Mouse (Mus musculus): ENCODE data around the gene Enpep. TPM values are rescaled to one million over a fixed set of nuclear protein-coding genes. Genes with fewer than 3 reads are reported as not detected.

Enpep gene
- total and polyA plus RNA-seq, 3 experiments, result 0.10 TPM; not detected in 2

DNA sequence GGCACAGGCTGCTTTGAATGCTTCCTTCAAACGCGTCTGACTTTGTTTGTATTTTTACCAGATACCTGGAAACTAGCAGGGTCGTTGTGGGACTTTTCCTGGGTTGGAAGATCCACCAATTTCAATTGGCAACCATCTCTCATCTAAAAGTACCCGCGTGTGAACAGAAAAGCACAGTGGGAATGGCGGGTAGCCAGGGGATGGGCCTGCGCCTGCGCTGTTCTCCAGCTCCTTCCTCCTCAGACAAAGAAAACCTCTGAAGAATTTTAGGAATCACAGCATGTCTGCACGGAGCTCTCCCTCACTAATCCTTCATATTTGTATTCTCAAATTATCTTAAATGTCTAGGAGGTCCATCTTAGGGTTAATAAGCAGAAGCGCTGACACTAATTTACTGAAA lies 78.3 kb downstream of the Enpep start:
- in situ Hi-C loops (cut with MboI; ENCODE audit: low pct_ligation_motif_present, low pct_unique_long_range_greater_than_20kb, low sequenced_read_pairs), result no loop called here
- TF ChIP-seq USF2 (conservative IDR thresholded peaks at IDR 0.05; ENCODE audit: low read depth, low read length) (no peak), EP300 (IDR thresholded peaks at IDR 0.05; ENCODE audit: low read length) (no peak), POLR2A (IDR thresholded peaks at IDR 0.05; ENCODE audit: low read depth, low read length) (no peak), MAX (IDR thresholded peaks at IDR 0.05; ENCODE audit: low read length) (no peak), CHD1 (IDR thresholded peaks at IDR 0.05; ENCODE audit: low read depth, low read length) (no peak)
- H3K79me2 ChIP-seq (replicated peaks; ENCODE audit: control insufficient read depth, extremely low read depth, insufficient read depth, poor library complexity, severe bottlenecking), result no peaks in the 10 kb centered on the region
- H3K27me3 ChIP-seq (replicated peaks), result no peaks in the 10 kb centered on the region
- H3K4me3 ChIP-seq (replicated peaks in 1 of 3; ENCODE audit: low read depth in 2 of 3, low read length in 2 of 3, poor library complexity in 1 of 3), result no peak overlapping the region
- no peaks in the 10 kb centered on the region for H3K4me1 ChIP-seq (ENCODE audit: control insufficient read depth in 1 of 2, insufficient read depth in 2 of 2)
- dilution Hi-C loops (cut with MboI; ENCODE audit: extremely low pct_ligation_motif_present, extremely low pct_unique_long_range_greater_than_20kb, low sequenced_read_pairs), result no loop called here
- no peak overlapping the region for H3K4me2 ChIP-seq (ENCODE audit: insufficient read depth, low read depth, poor library complexity, severe bottlenecking)
- no peak overlapping the region for H3K27ac ChIP-seq (ENCODE audit: insufficient read depth, low read depth)
- no peak overlapping the region for H3K9ac ChIP-seq (ENCODE audit: insufficient read depth, low read depth)
- no peak for DNase-seq (ENCODE audit: extremely low read depth)
- H3K9me3 ChIP-seq (replicated peaks; ENCODE audit: low read length), result peaks cover 5% of the 10 kb centered on the region
- H3K36me3 ChIP-seq (replicated peaks in 1 of 2; ENCODE audit: control insufficient read depth in 1 of 2, insufficient read depth in 1 of 2, low read length in 1 of 2), result no peaks in the 10 kb centered on the region

DNA sequence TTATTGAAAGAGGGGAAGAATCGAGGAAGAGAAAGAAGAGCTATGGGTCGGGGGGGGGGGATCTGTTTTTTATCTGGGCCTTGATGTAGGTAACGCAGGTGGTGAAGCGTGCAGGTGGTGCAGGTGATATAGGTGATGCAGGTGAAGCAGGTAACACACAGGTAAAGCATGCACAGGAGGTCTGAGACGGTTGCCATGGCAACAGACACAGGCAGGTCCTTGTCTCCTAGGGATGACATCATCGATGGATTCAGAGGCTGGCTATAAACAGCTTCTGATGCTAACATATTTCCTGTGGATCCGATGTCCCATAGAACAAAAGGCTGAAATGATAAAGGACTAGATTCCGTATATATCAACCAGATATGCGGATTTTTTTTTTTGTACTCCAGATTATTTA lies 81.5 kb downstream of the Enpep start:
- Histone ChIP-seq H3K36me3 (replicated peaks in 1 of 2; ENCODE audit: control insufficient read depth in 1 of 2, insufficient read depth in 1 of 2, low read length in 1 of 2) (no peaks in the 10 kb centered on the region), H3K9me3 (replicated peaks; ENCODE audit: low read length) (peaks cover 1% of the 10 kb centered on the region), H3K9ac (ENCODE audit: insufficient read depth, low read depth) (no peak overlapping the region), H3K4me3 (replicated peaks in 1 of 3; ENCODE audit: low read depth in 2 of 3, low read length in 2 of 3, poor library complexity in 1 of 3) (no peak overlapping the region), H3K4me2 (ENCODE audit: insufficient read depth, low read depth, poor library complexity, severe bottlenecking) (no peak overlapping the region), H3K4me1 (ENCODE audit: control insufficient read depth in 1 of 2, insufficient read depth in 2 of 2) (no peaks in the 10 kb centered on the region), H3K27ac (ENCODE audit: insufficient read depth, low read depth) (no peak overlapping the region), H3K79me2 (replicated peaks; ENCODE audit: control insufficient read depth, extremely low read depth, insufficient read depth, poor library complexity, severe bottlenecking) (no peaks in the 10 kb centered on the region), H3K27me3 (replicated peaks) (no peaks in the 10 kb centered on the region)
- in situ Hi-C loops (cut with MboI; ENCODE audit: low pct_ligation_motif_present, low pct_unique_long_range_greater_than_20kb, low sequenced_read_pairs), result no loop called here
- no peak for DNase-seq (ENCODE audit: extremely low read depth)
- dilution Hi-C loops (cut with MboI; ENCODE audit: extremely low pct_ligation_motif_present, extremely low pct_unique_long_range_greater_than_20kb, low sequenced_read_pairs), result no loop called here
- TF ChIP-seq RAD21 (IDR thresholded peaks at IDR 0.05; ENCODE audit: low read depth, low read length), result no peak
- TF ChIP-seq TCF12 (IDR thresholded peaks at IDR 0.05; ENCODE audit: low read depth, low read length), result no peak
- TF ChIP-seq EP300 (IDR thresholded peaks at IDR 0.05; ENCODE audit: low read length), result no peak

- Histone ChIP-seq H3K4me2 (ENCODE audit: insufficient read depth, low read depth, poor library complexity, severe bottlenecking) (no peak overlapping the region), H3K9me3 (replicated peaks; ENCODE audit: low read length) (peaks cover 19% of the 10 kb centered on the region), H3K9ac (ENCODE audit: insufficient read depth, low read depth) (no peak overlapping the region), H3K27me3 (replicated peaks) (no peaks in the 10 kb centered on the region), H3K4me3 (replicated peaks in 1 of 3; ENCODE audit: low read depth in 2 of 3, low read length in 2 of 3, poor library complexity in 1 of 3) (no peak overlapping the region), H3K4me1 (ENCODE audit: control insufficient read depth in 1 of 2, insufficient read depth in 2 of 2) (no peaks in the 10 kb centered on the region), H3K27ac (ENCODE audit: insufficient read depth, low read depth) (no peak overlapping the region), H3K79me2 (replicated peaks; ENCODE audit: control insufficient read depth, extremely low read depth, insufficient read depth, poor library complexity, severe bottlenecking) (no peaks in the 10 kb centered on the region), H3K36me3 (replicated peaks in 1 of 2; ENCODE audit: control insufficient read depth in 1 of 2, insufficient read depth in 1 of 2, low read length in 1 of 2) (no peaks in the 10 kb centered on the region)
- no peak for DNase-seq (ENCODE audit: extremely low read depth)
- no peak for TF ChIP-seq MAZ (IDR thresholded peaks at IDR 0.05; ENCODE audit: low read depth, low read length)
- no peak for TF ChIP-seq EP300 (IDR thresholded peaks at IDR 0.05; ENCODE audit: low read length)
- TF ChIP-seq JUND (conservative IDR thresholded peaks at IDR 0.05; ENCODE audit: low read depth, low read length), result no peak
- no peak for TF ChIP-seq TBP (conservative IDR thresholded peaks at IDR 0.05; ENCODE audit: low read depth, low read length)
- no peak for TF ChIP-seq SMC3 (IDR thresholded peaks at IDR 0.05; ENCODE audit: low read depth, low read length)
- no peak for TF ChIP-seq USF2 (conservative IDR thresholded peaks at IDR 0.05; ENCODE audit: low read depth, low read length)
- TF ChIP-seq TCF12 (IDR thresholded peaks at IDR 0.05; ENCODE audit: low read depth, low read length), result no peak
- dilution Hi-C loops (cut with MboI; ENCODE audit: extremely low pct_ligation_motif_present, extremely low pct_unique_long_range_greater_than_20kb, low sequenced_read_pairs) (no loop called here), in situ Hi-C loops (cut with MboI; ENCODE audit: low pct_ligation_motif_present, low pct_unique_long_range_greater_than_20kb, low sequenced_read_pairs) (no loop called here)
Measured at GRCm38 (mm10) chr3:129238664-129239258, 93.8 kb downstream of the Enpep start.
